Comparison of ENCODE assay signal across 24 mouse cellular contexts in genomic region chr6:13586154-13586553, GRCm38 (mm10). TPM values are rescaled to one million over a fixed set of nuclear protein-coding genes. Genes with fewer than 3 reads are reported as not detected.
DNase-seq lines count a peak whose midpoint lies in the region; ATAC-seq and TF ChIP-seq lines count a peak whose summit lies in the region.
"Had no signal": no experiment of that assay in that cellular context is flagged by ENCODE, and none has a peak within 500 bp of the region (broad histone marks: within the 10 kb centered on the region; RNA-seq: fewer than 3 reads in every experiment).

No protein-coding gene starts in this region.

- no peak for TF ChIP-seq EP300 in MEL (IDR thresholded peaks at IDR 0.05; ENCODE audit: low read depth in 1 of 2, low read length in 2 of 2)
- TF ChIP-seq EP300 in liver, postnatal 0 days (IDR thresholded peaks at IDR 0.05; ENCODE audit: low read depth), result no peak

- H3K9me3 ChIP-seq in MEL (replicated peaks; ENCODE audit: insufficient read depth, low read length), result no peaks in the 10 kb centered on the region
- H3K9me3 ChIP-seq in liver, embryonic 11.5 days (ENCODE audit: control insufficient read depth, low read length), result no peaks in the 10 kb centered on the region
- no peaks in the 10 kb centered on the region for H3K9me3 ChIP-seq in liver, postnatal 0 days (ENCODE audit: low read length)
- H3K9me3 ChIP-seq: forebrain, embryonic 13.5 days; heart, embryonic 15.5 days; hindbrain, embryonic 13.5 days; megakaryocyte, embryonic 14.5 days; midbrain, embryonic 15.5 days; neural tube, embryonic 12.5 days had no signal

- H3K4me2 ChIP-seq in liver, embryonic 11.5 days, result peak overlapping the region; percentile 29; the same call in 1 of the 2 replicates
- 0 out of 2 replicates have a peak overlapping the region, but pooled peaks have one; percentile 40 for H3K4me2 ChIP-seq in liver, postnatal 0 days (ENCODE audit: low read depth, low read length)
- H3K4me2 ChIP-seq: forebrain, embryonic 13.5 days; heart, embryonic 15.5 days; hindbrain, embryonic 13.5 days; midbrain, embryonic 15.5 days; neural tube, embryonic 12.5 days had no signal

- no peaks in the 10 kb centered on the region for H3K27me3 ChIP-seq in MEL (ENCODE audit: control insufficient read depth in 1 of 2, insufficient read depth in 2 of 2, low read length in 2 of 2)
- no peaks in the 10 kb centered on the region for H3K27me3 ChIP-seq in liver, embryonic 11.5 days (replicated peaks; ENCODE audit: control insufficient read depth, insufficient read depth, low read length)
- no peaks in the 10 kb centered on the region for H3K27me3 ChIP-seq in liver, postnatal 0 days (ENCODE audit: insufficient read depth, low read length)
- H3K27me3 ChIP-seq: forebrain, embryonic 13.5 days; heart, embryonic 15.5 days; hindbrain, embryonic 13.5 days; megakaryocyte, embryonic 14.5 days; midbrain, embryonic 15.5 days; neural tube, embryonic 12.5 days had no signal

- peak; percentile 15 for DNase-seq in kidney, adult 18-20 months
- no peak for DNase-seq in kidney, postnatal 14 days
- no peak for DNase-seq in MEL (ENCODE audit: low read depth, low spot score)
- no peak for DNase-seq in liver, embryonic 11.5 days (ENCODE audit: low spot score)
- no peak for DNase-seq in liver, postnatal 0 days
- no peak for DNase-seq in left cerebral cortex, adult 2 months (ENCODE audit: extremely low spot score in 1 of 2, low spot score in 2 of 2)
- no peak for DNase-seq in left cerebral cortex, adult 18-20 months (ENCODE audit: low spot score in 2 of 2)
- DNase-seq: adrenal gland, postnatal 10 days; cerebellum, adult 2 months; cerebellum, postnatal 36 days; gastrocnemius, adult 2 months; heart, postnatal 36 days; layer of hippocampus, adult 9-11 months; lung, adult 18-20 months; lung, postnatal 14 days; retina, postnatal 1 day; right cerebral cortex, postnatal 25 days; thymus, postnatal 36 days had no signal

- no peak overlapping the region for H3K9ac ChIP-seq in MEL (ENCODE audit: control insufficient read depth, low read depth, low read length, poor library complexity, severe bottlenecking)
- no peak overlapping the region for H3K9ac ChIP-seq in liver, embryonic 11.5 days (ENCODE audit: low read depth, low read length)
- H3K9ac ChIP-seq in liver, postnatal 0 days (replicated peaks), result no peak overlapping the region
- H3K9ac ChIP-seq: forebrain, embryonic 13.5 days; heart, embryonic 15.5 days; hindbrain, embryonic 13.5 days; midbrain, embryonic 15.5 days; neural tube, embryonic 12.5 days had no signal

- TF ChIP-seq RAD21 in MEL (IDR thresholded peaks at IDR 0.05; ENCODE audit: low read depth, low read length), result no peak

- peaks cover 2 to 6% of the 10 kb centered on the region in 2 experiments; a peak in 3 of 4 replicates for H3K36me3 ChIP-seq in MEL (ENCODE audit: control insufficient read depth in 1 of 2, insufficient read depth in 2 of 2, low read length in 2 of 2)
- peaks cover 9% of the 10 kb centered on the region; the same call in 1 of the 2 replicates for H3K36me3 ChIP-seq in liver, embryonic 11.5 days (ENCODE audit: control insufficient read depth, insufficient read depth, low read length)
- peaks cover 22% of the 10 kb centered on the region for H3K36me3 ChIP-seq in liver, postnatal 0 days (replicated peaks; ENCODE audit: insufficient read depth, low read length)

- no peak for TF ChIP-seq CTCF in MEL (IDR thresholded peaks at IDR 0.05 in 2 of 3, conservative IDR thresholded peaks at IDR 0.05 in 1 of 3; ENCODE audit: control insufficient read depth in 1 of 3, insufficient read depth in 1 of 3, low read depth in 2 of 3, low read length in 3 of 3, poor library complexity in 1 of 3, severe bottlenecking in 1 of 3)
- TF ChIP-seq CTCF in liver, postnatal 0 days (IDR thresholded peaks at IDR 0.05; ENCODE audit: low read depth), result no peak
- no peak for TF ChIP-seq CTCF in left cerebral cortex, adult 2 months (IDR thresholded peaks at IDR 0.05)

- no peaks in the 10 kb centered on the region; a peak in 1 of 4 replicates for H3K4me1 ChIP-seq in MEL (ENCODE audit: control insufficient read depth in 1 of 2, insufficient read depth in 2 of 2, low read length in 2 of 2)
- H3K4me1 ChIP-seq in liver, embryonic 11.5 days (replicated peaks; ENCODE audit: control insufficient read depth, insufficient read depth, low read length), result peaks cover 11% of the 10 kb centered on the region
- H3K4me1 ChIP-seq in liver, postnatal 0 days (ENCODE audit: insufficient read depth), result peaks cover 5% of the 10 kb centered on the region
- H3K4me1 ChIP-seq: forebrain, embryonic 13.5 days; hindbrain, embryonic 13.5 days; midbrain, embryonic 15.5 days; neural tube, embryonic 12.5 days had no signal

- intact Hi-C loops in left cerebral cortex, adult 2 months (cut with DNase I), result no loop called here

- TF ChIP-seq POLR2A in MEL (IDR thresholded peaks at IDR 0.05; ENCODE audit: control insufficient read depth in 1 of 2, insufficient read depth in 1 of 2, low read depth in 1 of 2, low read length in 2 of 2, poor library complexity in 1 of 2), result no peak

- H3K79me2 ChIP-seq in MEL (ENCODE audit: control insufficient read depth, insufficient read depth, low read length, poor library complexity), result peaks cover 4% of the 10 kb centered on the region; the same call in 1 of the 2 replicates

- no peak overlapping the region for H3K4me3 ChIP-seq in MEL (ENCODE audit: control insufficient read depth in 1 of 2, insufficient read depth in 1 of 2, low read depth in 2 of 2, low read length in 2 of 2)
- no peak overlapping the region for H3K4me3 ChIP-seq in liver, embryonic 11.5 days (ENCODE audit: low read depth, low read length)
- H3K4me3 ChIP-seq in liver, postnatal 0 days (ENCODE audit: low read depth, low read length), result no peak overlapping the region
- no peak overlapping the region for H3K4me3 ChIP-seq in left cerebral cortex, adult 2 months
- H3K4me3 ChIP-seq: forebrain, embryonic 13.5 days; gastrocnemius, adult 2 months; heart, embryonic 15.5 days; hindbrain, embryonic 13.5 days; megakaryocyte, embryonic 14.5 days; midbrain, embryonic 15.5 days; neural tube, embryonic 12.5 days had no signal

- WGBS in liver, embryonic 11.5 days, result 39% methylated on average over 8 of the region's 8 CpGs
- 29% methylated on average over 8 of the region's 8 CpGs for WGBS in liver, postnatal 0 days (ENCODE audit: insufficient replicate concordance)

- H3K27ac ChIP-seq in MEL (ENCODE audit: control insufficient read depth, low read depth, low read length), result no peak overlapping the region
- H3K27ac ChIP-seq in liver, embryonic 11.5 days (ENCODE audit: low read depth, low read length), result peak overlapping the region; percentile 59
- no peak overlapping the region for H3K27ac ChIP-seq in liver, postnatal 0 days (ENCODE audit: low read depth)
- no peak overlapping the region for H3K27ac ChIP-seq in left cerebral cortex, adult 2 months
- H3K27ac ChIP-seq: forebrain, embryonic 13.5 days; gastrocnemius, adult 2 months; heart, embryonic 15.5 days; hindbrain, embryonic 13.5 days; midbrain, embryonic 15.5 days; neural tube, embryonic 12.5 days had no signal

- ATAC-seq in liver, embryonic 11.5 days (replicated peaks; ENCODE audit: low FRiP score), result peak; percentile 73
- no peak for ATAC-seq in liver, postnatal 0 days
- ATAC-seq: forebrain, embryonic 13.5 days; midbrain, embryonic 15.5 days had no signal

TF ChIP-seq in MEL, 35 proteins besides CTCF, POLR2A, EP300 and RAD21:
- TF ChIP-seq GATA1 (IDR thresholded peaks at IDR 0.05; ENCODE audit: low read depth, low read length), result 0 out of 2 replicates have a peak, but pooled peaks have one; percentile 24
- TF ChIP-seq NRF1 (IDR thresholded peaks at IDR 0.05; ENCODE audit: insufficient read depth, low read depth, low read length, poor library complexity, severe bottlenecking), result no peak
TF ChIP-seq in MEL: peak in this region for 1.

RNA-seq across cellular contexts. Expression of gene Tmem168, which starts 21.7 kb away (rescaled TPM):
- 20.5 and 23.0 TPM in 2 replicates for total RNA-seq in MEL (2012; rRNA removed)
- polyA plus RNA-seq in MEL (2012; ENCODE audit: insufficient read depth in 1 of 2, insufficient read length in 2 of 2, low read depth in 1 of 2, low replicate concordance in 2 of 2, missing spikeins in 1 of 2), result 10 to 100 TPM in 1 of 2 experiments, not detected in 1; 12.0 TPM
- polyA plus RNA-seq in liver, embryonic 11.5 days (2014; fragmentation: Nextera tagmentation; extraction: Ambion mirVana), result 29.1 and 32.3 TPM in 2 replicates
- 10.7 and 11.4 TPM in 2 replicates for polyA plus RNA-seq in liver, postnatal 0 days (2015; fragmentation: Nextera tagmentation; extraction: Ambion mirVana)
- total RNA-seq in left cerebral cortex, adult 2 months (2021), result 10 to 100 TPM; 14.3 to 14.9 TPM
- total RNA-seq in left cerebral cortex, adult 18-20 months (2021), result 10 to 100 TPM; 13.9 to 15.3 TPM
